Mouse (Mus musculus): ENCODE measurements around the gene Rab44. TPM values are rescaled to one million over a fixed set of nuclear protein-coding genes. Genes with fewer than 3 reads are reported as not detected.

Rab44 gene
- polyA plus RNA-seq, 1 experiment, result not detected

DNA sequence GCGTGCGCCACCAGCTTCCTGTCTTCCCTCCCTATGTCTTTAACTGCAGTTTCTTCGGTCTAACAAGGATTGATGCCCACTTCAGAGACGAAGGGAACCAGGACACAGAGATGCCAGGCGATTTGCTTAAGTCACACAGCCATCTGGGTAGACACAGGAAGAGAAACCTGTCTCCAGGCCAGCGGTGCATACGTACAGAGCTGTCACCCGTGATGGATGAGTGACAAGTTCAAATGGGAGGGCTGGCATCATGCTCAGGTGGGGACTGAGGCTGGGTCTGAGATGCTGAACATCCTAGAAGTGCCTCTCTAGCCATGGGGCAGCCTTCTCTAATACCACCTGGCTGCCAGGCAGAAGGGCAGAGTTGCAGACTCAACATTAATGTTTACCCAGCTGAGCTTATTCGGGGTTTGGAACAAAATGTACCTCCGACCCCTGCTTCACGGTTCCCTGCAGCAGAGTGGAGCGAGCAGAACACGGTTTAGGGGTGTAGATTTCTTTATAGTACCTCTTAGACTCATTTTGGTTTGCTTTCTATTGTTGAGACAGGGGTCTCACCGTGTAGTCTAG is 56.6 kb downstream of the Rab44 start:
- Histone ChIP-seq H3K4me1 (ENCODE audit: control insufficient read depth, insufficient read depth, low read length) (no peaks in the 10 kb centered on the region), H3K4me3 (ENCODE audit: insufficient read depth, low read length) (no peak overlapping the region), H3K27ac (ENCODE audit: insufficient read depth, low read length) (no peak overlapping the region)
- TF ChIP-seq CTCF (IDR thresholded peaks at IDR 0.05; ENCODE audit: borderline replicate concordance, insufficient read depth, low read length) (no peak), POLR2A (IDR thresholded peaks at IDR 0.05; ENCODE audit: low read depth, low read length) (no peak)

DNA sequence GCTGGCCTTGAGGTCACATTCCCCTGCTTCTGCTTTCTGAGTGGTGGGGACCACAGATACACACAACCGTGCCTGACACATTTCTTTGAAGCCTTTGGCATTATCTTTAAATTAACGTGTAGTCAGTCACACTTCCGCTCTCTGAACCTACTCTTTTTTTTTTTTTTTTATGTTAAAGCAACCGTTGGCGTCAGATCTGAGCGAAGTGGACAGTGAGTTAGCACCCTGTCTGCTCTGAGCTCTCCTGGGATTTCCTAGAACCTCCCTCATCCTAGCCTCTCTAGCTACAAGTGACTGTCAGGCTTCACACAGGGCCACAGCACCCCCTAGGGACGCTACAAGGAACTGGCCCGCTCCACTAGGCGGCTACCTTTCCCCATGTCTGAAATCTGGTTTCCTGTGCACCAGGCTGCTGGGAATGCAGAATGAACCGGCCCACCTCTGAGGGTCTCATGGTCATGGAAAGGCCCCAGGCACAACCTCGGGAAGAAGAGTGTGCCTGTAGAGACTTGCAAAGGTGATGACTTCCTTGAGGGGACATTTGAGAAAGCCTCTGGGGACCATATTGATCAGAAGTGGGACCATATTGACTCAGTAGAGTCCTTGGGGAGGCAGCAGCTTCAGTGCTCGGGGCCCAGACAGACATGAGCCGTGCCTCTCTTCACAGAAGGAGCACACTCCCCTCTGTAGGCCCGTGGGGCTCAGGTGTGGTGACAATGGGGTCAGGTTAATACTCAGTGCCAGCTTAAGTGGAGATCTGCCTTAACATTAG is 57.2 kb downstream of the Rab44 start:
- Histone ChIP-seq H3K4me3 (ENCODE audit: insufficient read depth, low read length) (no peak overlapping the region), H3K27ac (ENCODE audit: insufficient read depth, low read length) (no peak overlapping the region), H3K4me1 (ENCODE audit: control insufficient read depth, insufficient read depth, low read length) (no peaks in the 10 kb centered on the region)
- TF ChIP-seq POLR2A (IDR thresholded peaks at IDR 0.05; ENCODE audit: low read depth, low read length), result no peak
- TF ChIP-seq CTCF (IDR thresholded peaks at IDR 0.05; ENCODE audit: borderline replicate concordance, insufficient read depth, low read length), result peak; percentile 92

DNA sequence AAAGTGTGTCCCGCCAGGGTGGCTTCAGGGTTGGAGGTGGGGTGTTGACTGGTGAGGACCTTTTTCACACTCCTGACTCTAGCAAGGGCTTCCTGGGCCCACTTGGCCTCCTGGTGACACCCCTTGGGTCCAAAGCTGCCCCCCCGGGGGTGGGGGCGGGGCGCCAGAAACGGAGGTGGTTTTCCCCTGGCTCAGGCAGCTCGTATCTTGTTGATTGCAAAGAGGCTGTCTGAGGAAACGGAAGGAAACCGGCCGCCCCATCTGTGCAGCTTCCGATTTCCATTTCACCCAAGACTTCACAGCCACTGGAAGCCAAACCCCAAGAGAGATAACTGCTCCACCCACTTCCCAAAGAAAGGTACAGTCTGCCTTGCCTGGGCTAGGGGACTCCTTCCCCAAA is 58.1 kb downstream of the Rab44 start:
- Histone ChIP-seq H3K4me3 (ENCODE audit: insufficient read depth, low read length) (no peak overlapping the region), H3K4me1 (ENCODE audit: control insufficient read depth, insufficient read depth, low read length) (no peaks in the 10 kb centered on the region), H3K27ac (ENCODE audit: insufficient read depth, low read length) (no peak overlapping the region)
- TF ChIP-seq CTCF (IDR thresholded peaks at IDR 0.05; ENCODE audit: borderline replicate concordance, insufficient read depth, low read length) (no peak), POLR2A (IDR thresholded peaks at IDR 0.05; ENCODE audit: low read depth, low read length) (no peak)

DNA sequence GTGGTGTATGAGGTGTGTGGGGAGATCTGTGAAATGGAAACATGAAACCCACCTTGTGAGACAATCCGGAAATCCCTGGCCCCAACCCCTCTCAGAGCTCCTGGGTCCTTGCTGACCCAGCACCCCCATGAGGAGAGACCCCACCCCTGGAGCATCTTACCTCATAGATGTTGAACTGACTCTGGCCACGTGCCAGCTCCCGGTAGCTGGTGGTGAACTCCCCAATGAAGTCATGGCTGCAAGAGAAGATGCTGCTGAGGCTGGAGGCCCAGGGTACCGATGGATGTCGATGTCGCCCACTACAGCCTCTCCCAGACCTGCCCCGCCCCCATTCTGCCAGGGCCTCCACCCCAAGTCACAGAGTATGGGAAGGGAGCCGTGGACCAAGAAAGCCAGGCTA is 59.2 kb downstream of the Rab44 start:
- TF ChIP-seq CTCF (IDR thresholded peaks at IDR 0.05; ENCODE audit: borderline replicate concordance, insufficient read depth, low read length) (no peak), POLR2A (IDR thresholded peaks at IDR 0.05; ENCODE audit: low read depth, low read length) (no peak)
- Histone ChIP-seq H3K4me3 (ENCODE audit: insufficient read depth, low read length) (no peak overlapping the region), H3K27ac (ENCODE audit: insufficient read depth, low read length) (no peak overlapping the region), H3K4me1 (ENCODE audit: control insufficient read depth, insufficient read depth, low read length) (no peaks in the 10 kb centered on the region)

DNA sequence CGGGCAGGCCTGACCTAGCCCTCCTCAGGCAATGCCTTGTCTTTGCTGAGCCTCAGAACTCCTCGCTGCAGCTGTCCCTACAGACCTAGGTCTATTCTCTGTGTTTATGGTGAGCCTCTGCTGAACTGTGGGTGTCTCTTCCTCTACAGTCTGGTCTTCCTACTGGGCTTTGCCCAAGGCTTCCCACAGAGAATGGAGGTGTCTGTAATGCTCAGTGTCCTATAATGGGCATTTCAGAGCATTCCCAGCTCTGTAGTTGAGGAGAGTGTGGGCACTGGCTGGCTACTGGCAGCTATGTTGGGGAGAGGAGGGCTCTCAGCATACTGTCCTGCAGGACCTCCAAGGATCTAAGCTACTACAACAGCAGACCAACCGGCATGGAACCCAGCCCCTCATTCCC is 61.7 kb downstream of the Rab44 start:
- TF ChIP-seq CTCF (IDR thresholded peaks at IDR 0.05; ENCODE audit: borderline replicate concordance, insufficient read depth, low read length) (no peak), POLR2A (IDR thresholded peaks at IDR 0.05; ENCODE audit: low read depth, low read length) (no peak)
- no peak overlapping the region for H3K27ac ChIP-seq (ENCODE audit: insufficient read depth, low read length)
- peaks cover 2% of the 10 kb centered on the region for H3K4me1 ChIP-seq (ENCODE audit: control insufficient read depth, insufficient read depth, low read length)
- H3K4me3 ChIP-seq (ENCODE audit: insufficient read depth, low read length), result no peak overlapping the region

DNA sequence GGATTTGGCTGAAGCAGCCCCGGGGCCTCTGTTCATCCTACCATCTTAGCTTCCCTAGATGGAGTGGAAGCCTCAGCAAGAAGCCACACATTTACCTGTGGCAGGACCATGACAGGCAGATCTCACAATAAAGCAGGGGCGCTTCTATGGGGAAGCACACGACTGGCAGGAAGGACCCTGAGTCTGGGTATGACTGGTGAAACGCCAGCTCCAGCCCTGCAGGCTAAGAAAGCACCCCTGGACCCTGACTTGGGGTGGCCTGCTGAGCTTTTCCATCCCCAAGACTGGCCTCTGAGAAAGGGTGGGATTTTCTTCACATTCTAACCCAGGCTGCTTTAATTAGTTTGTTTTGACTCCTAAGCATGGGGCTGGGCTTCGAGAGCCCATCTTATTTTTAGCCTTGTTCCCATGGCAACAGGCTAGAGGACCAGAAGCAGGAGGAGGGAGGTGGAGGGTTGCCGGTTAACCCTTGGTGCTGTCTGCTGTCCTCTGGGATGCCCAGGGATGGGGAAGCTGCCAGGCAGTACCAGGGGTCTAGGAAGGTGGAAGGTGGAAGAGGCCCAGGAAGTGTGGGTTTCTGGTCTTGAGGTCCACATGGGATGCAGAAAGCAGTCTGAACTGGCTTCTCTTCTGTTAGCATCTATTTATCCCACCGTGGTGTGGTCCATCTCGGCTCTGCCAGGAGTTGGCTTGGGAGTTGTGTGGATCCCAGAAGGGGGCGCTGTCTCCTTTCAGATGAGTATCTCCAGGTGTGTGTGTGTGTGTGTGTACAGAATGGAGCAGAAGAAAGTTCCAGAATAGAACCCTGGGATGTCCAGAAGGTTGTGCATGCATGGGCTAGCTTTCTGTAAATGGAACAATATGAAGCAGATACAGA is 62.7 kb downstream of the Rab44 start:
- H3K4me1 ChIP-seq (ENCODE audit: control insufficient read depth, insufficient read depth, low read length), result peaks cover 4% of the 10 kb centered on the region
- 0 out of 2 replicates have a peak, but pooled peaks have one; percentile 23 for TF ChIP-seq CTCF (IDR thresholded peaks at IDR 0.05; ENCODE audit: borderline replicate concordance, insufficient read depth, low read length)
- TF ChIP-seq POLR2A (IDR thresholded peaks at IDR 0.05; ENCODE audit: low read depth, low read length), result no peak
- H3K4me3 ChIP-seq (ENCODE audit: insufficient read depth, low read length), result no peak overlapping the region
- no peak overlapping the region for H3K27ac ChIP-seq (ENCODE audit: insufficient read depth, low read length)

DNA sequence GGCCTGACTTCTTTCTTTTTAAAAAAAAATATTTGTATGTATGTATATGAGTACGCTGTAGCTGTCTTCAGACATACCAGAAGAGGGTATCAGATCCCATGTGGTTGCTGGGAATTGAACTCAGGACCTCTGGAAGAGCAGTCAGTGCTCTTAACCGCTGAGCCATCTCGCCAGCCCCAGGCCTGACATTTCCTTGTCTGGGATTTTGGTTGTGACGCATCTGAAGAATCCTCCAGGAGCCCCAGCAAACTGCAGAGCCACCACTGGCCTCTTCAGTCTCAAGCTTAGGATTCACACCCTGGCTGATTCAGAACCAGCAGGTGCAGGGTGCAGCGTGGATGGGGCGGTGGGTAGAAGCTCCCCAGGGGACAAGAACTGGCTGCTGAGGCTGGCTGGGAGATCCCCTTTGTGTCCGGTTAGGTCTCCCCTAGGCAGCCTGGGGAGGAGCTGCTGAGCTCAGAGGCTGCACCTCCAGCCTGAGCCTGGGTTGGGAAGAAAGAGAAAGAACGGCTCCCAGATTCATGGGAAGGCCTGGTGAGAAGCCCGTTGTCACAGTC is 64.6 kb downstream of the Rab44 start:
- H3K27ac ChIP-seq (ENCODE audit: insufficient read depth, low read length), result no peak overlapping the region
- peaks cover 4% of the 10 kb centered on the region for H3K4me1 ChIP-seq (ENCODE audit: control insufficient read depth, insufficient read depth, low read length)
- H3K4me3 ChIP-seq (ENCODE audit: insufficient read depth, low read length), result no peak overlapping the region
- TF ChIP-seq POLR2A (IDR thresholded peaks at IDR 0.05; ENCODE audit: low read depth, low read length) (no peak), CTCF (IDR thresholded peaks at IDR 0.05; ENCODE audit: borderline replicate concordance, insufficient read depth, low read length) (no peak)

DNA sequence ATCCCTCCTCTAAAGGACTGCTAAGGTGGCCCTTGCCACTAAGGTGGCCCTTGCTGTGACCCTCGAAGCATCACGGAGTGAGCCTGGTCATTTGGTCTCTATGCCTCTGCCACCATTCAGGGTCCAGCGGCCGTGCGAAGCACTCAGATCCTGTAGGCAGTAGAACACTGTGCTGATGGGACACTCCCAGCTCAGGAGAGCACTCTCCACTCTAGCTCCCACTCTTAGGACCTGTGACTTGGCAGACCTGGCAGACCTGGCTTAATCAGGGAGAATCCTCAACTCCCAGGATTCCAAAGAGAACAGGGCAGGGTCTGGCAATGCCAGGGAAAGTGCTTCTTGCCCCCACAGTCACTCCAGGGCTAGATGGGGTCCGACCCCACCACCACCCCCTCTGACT is 66.0 kb downstream of the Rab44 start:
- TF ChIP-seq CTCF (IDR thresholded peaks at IDR 0.05; ENCODE audit: borderline replicate concordance, insufficient read depth, low read length) (no peak), POLR2A (IDR thresholded peaks at IDR 0.05; ENCODE audit: low read depth, low read length) (no peak)
- peaks cover 4% of the 10 kb centered on the region for H3K4me1 ChIP-seq (ENCODE audit: control insufficient read depth, insufficient read depth, low read length)
- no peak overlapping the region for H3K4me3 ChIP-seq (ENCODE audit: insufficient read depth, low read length)
- no peak overlapping the region for H3K27ac ChIP-seq (ENCODE audit: insufficient read depth, low read length)

DNA sequence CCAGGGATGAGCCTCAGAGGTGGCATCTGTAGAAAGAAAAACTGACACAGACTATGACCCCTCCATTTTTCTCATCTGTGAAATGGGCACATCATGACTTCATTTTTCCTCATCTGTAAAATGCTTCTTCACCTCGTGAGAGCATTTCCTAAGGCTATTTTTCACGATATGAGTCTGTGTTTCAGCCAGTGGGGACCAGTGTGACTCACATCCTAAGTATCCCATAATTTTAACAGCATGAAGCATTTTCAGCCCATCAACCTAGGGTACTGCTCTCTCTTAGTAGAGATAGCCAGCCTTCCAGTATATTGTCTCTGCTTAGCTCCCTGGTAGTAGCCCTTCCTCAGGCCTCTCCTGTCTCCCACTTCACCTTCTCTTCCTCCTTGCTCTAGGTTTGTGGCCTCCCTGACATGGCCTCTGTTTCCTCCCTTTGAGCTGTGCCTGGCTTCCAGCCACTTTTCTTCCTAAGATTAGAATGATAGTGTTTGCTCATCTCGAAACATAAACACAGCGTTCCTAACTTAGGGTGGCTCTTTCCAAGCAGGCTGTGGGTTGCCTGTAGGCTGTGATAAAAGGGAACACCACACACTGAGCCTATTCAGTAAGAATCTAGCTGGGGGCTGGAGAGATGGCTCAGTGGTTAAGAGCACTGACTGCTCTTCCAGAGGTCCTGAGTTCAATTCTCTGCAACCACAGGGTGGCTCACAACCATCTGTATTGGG is 66.6 kb downstream of the Rab44 start:
- Histone ChIP-seq H3K4me1 (ENCODE audit: control insufficient read depth, insufficient read depth, low read length) (peaks cover 4% of the 10 kb centered on the region), H3K4me3 (ENCODE audit: insufficient read depth, low read length) (no peak overlapping the region)
- TF ChIP-seq POLR2A (IDR thresholded peaks at IDR 0.05; ENCODE audit: low read depth, low read length) (no peak), CTCF (IDR thresholded peaks at IDR 0.05; ENCODE audit: borderline replicate concordance, insufficient read depth, low read length) (no peak)

More for the DNA sequence above, 66.6 kb downstream of the Rab44 start:
- peak overlapping the region; percentile 63 for H3K27ac ChIP-seq (ENCODE audit: insufficient read depth, low read length)
